Mouse (Mus musculus) kidney, adult 2 months (tissue): Measurements from ENCODE around the gene Ccr10. TPM values are rescaled to one million over a fixed set of nuclear protein-coding genes. Genes with fewer than 3 reads are reported as not detected.
A peak's percentile ranks its signal among the peaks of the same experiment; 100 is the strongest.

Source experiments
- DNase-seq: peaks from one replicate; pipeline ENCODE4 v3.0.0; 2021
- H3K27ac ChIP-seq: fragments of 200-500 bp; 2 replicates; pipeline ENCODE4 v1.5.1; 2012; ENCODE audit warnings: low read depth, low read length, control low read depth, inconsistent platforms; ENCODE audit not compliant: insufficient read depth
- H3K27me3 ChIP-seq: fragments of 200-500 bp; replicated peaks from 2 replicates; pipeline ENCODE4 v1.6.1; 2012; ENCODE audit warnings: mild to moderate bottlenecking, moderate library complexity, low read length, inconsistent platforms; ENCODE audit not compliant: control insufficient read depth, insufficient read depth
- H3K36me3 ChIP-seq: fragments of 200-500 bp; 2 replicates; pipeline ENCODE4 v1.6.1; 2012; ENCODE audit warnings: mild to moderate bottlenecking, moderate library complexity, low read length, inconsistent platforms; ENCODE audit not compliant: control insufficient read depth, insufficient read depth
- H3K4me1 ChIP-seq: fragments of 200-500 bp; 2 replicates; pipeline ENCODE4 v1.6.1; 2011; ENCODE audit warnings: low read length; ENCODE audit not compliant: control insufficient read depth, insufficient read depth
- H3K4me3 ChIP-seq: fragments of 200-500 bp; 2 replicates; pipeline ENCODE4 v1.5.1; 2011; ENCODE audit warnings: mild to moderate bottlenecking, low read depth, low read length, control low read depth; ENCODE audit not compliant: insufficient read depth
- CTCF ChIP-seq: fragments of 200-500 bp; conservative IDR thresholded peaks from 2 replicates; pipeline ENCODE4 v1.5.1; 2011; ENCODE audit warnings: low read depth, mild to moderate bottlenecking, control low read depth, low read length, moderate library complexity, mixed read lengths; ENCODE audit not compliant: insufficient read depth, insufficient read length
- POLR2A ChIP-seq: fragments of 200-500 bp; IDR thresholded peaks from one replicate; pipeline ENCODE4 v1.6.1; 2011; ENCODE audit warnings: low read depth, low read length, control low read depth
- WGBS: fragments of 180-500 bp; shearing (Covaris S2); methylation state at CpG from one replicate; pipeline ENCODE4 v1.1.7; 2018; 5-methylcytosine and 5-hydroxymethylcytosine counted together
- polyA plus RNA-seq: library from polyadenylated mRNA; depleted of rRNA; stranded (reverse); fragments of >200 nt; gene quantifications from 2 replicates; pipeline ENCODE4 v1.2.3, GENCODE M21; 2012

The Ccr10 gene
- polyA plus RNA-seq, 1 experiment: 0.33 TPM

DNA sequence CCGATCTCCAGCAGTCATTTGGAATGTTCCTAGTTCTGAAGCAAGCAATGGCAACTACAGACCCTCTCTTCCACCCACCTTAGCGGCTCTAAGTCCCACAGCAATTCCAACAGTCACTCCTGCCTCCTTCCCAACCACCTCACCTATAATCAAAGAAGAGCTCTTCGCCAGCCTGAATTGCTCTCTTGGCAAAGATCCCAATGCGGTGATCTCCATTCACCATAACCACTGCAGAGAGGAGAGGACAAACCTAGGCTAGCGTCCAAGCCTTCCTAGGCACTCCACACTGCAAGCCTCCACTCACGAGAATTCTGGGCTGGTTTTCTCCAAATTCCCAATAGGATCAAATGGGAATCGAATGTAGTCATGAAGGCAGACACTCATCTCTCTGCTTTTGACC is 17.8 kb upstream of the Ccr10 start:
- H3K4me3 ChIP-seq: no peak overlapping the region
- no peak for TF ChIP-seq CTCF
- TF ChIP-seq POLR2A: no peak
- H3K36me3 ChIP-seq: peaks cover 5% of the 10 kb centered on the region; the same call in 1 of the 2 replicates
- H3K4me1 ChIP-seq: no peaks in the 10 kb centered on the region
- H3K27ac ChIP-seq: no peak overlapping the region
- WGBS: 93% methylated on average over 7 of the region's 7 CpGs
- H3K27me3 ChIP-seq: no peaks in the 10 kb centered on the region
- DNase-seq: no peak

DNA sequence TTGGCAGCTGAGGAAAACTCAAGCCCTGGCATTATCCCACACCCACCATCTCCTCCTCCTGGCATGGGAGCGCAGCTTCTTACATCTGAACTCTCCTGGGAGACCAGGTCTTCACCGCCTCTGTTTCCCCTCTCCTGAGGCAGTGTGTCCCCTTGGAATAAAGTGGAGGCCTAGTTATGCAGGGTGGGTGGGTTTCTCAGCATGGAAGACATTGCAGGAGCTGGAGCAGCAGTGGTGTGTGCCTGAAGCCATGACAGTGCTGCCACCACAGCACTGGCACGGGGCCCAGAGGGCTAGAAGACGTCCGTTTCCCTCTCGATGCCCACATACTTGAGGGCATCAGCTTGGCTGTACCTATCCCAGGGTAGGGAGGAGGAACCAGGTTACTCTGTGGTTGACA is 17.4 kb upstream of the Ccr10 start:
- H3K4me3 ChIP-seq: no peak overlapping the region
- H3K36me3 ChIP-seq: peaks cover 4% of the 10 kb centered on the region; the same call in 1 of the 2 replicates
- no peak for DNase-seq
- TF ChIP-seq POLR2A (no peak), CTCF (no peak)
- no peaks in the 10 kb centered on the region for H3K4me1 ChIP-seq
- WGBS: 81% methylated on average over 6 of the region's 6 CpGs
- H3K27me3 ChIP-seq: no peaks in the 10 kb centered on the region
- H3K27ac ChIP-seq: no peak overlapping the region

- no peaks in the 10 kb centered on the region for H3K27me3 ChIP-seq
- peaks cover 3% of the 10 kb centered on the region; the same call in 1 of the 2 replicates for H3K36me3 ChIP-seq
- 71% methylated on average over 4 of the region's 4 CpGs for WGBS
- no peak overlapping the region for H3K27ac ChIP-seq
- DNase-seq: no peak
- no peaks in the 10 kb centered on the region for H3K4me1 ChIP-seq
- TF ChIP-seq POLR2A: no peak
- no peak for TF ChIP-seq CTCF
- no peak overlapping the region for H3K4me3 ChIP-seq
These were observed 16.8 kb upstream of the Ccr10 start for GRCm38 (mm10) chr11:101191919-101192470.

- no peak for DNase-seq
- Histone ChIP-seq H3K27me3 (no peaks in the 10 kb centered on the region), H3K27ac (no peak overlapping the region), H3K4me3 (no peak overlapping the region), H3K36me3 (peaks cover 2% of the 10 kb centered on the region; the same call in 1 of the 2 replicates), H3K4me1 (no peaks in the 10 kb centered on the region)
- 70% methylated on average over 17 of the region's 17 CpGs for WGBS
- TF ChIP-seq CTCF (no peak), POLR2A (no peak)
These were observed 16.0 kb upstream of the Ccr10 start for GRCm38 (mm10) chr11:101190913-101191907.

- Histone ChIP-seq H3K27me3 (no peaks in the 10 kb centered on the region), H3K4me1 (no peaks in the 10 kb centered on the region), H3K27ac (no peak overlapping the region), H3K4me3 (no peak overlapping the region), H3K36me3 (no peaks in the 10 kb centered on the region; the same call in 1 of the 2 replicates)
- 59% methylated on average over 8 of the region's 8 CpGs for WGBS
- DNase-seq: no peak
- no peak for TF ChIP-seq CTCF
- TF ChIP-seq POLR2A: no peak
These were observed 15.1 kb upstream of the Ccr10 start for GRCm38 (mm10) chr11:101190181-101190912.

GRCm38 (mm10) chr11:101189495-101190180 is 14.4 kb upstream of the Ccr10 start:
- Histone ChIP-seq H3K27me3 (no peaks in the 10 kb centered on the region), H3K36me3 (no peaks in the 10 kb centered on the region; the same call in 1 of the 2 replicates), H3K4me1 (no peaks in the 10 kb centered on the region), H3K4me3 (no peak overlapping the region), H3K27ac (no peak overlapping the region)
- TF ChIP-seq POLR2A: no peak
- TF ChIP-seq CTCF: no peak
- peak; percentile 62 for DNase-seq
- WGBS: 40% methylated on average over 6 of the region's 6 CpGs
